Mouse (Mus musculus) monocyte, adult 5-6 weeks (primary cell): Measurements from ENCODE around the gene Cd37. TPM values are rescaled to one million over a fixed set of nuclear protein-coding genes. Genes with fewer than 3 reads are reported as not detected.

Experiments
- ATAC-seq: fragments of 153-309, 156-312 bp; replicated peaks from 2 replicates; pipeline ENCODE4 v1.8.0; 2017; ENCODE audit warnings: mild to moderate bottlenecking; ENCODE audit not compliant: low TSS enrichment, insufficient number of reproducible peaks, severe bottlenecking, poor library complexity, low FRiP score
- total RNA-seq: library from RNA; stranded (forward); fragments of 200-1000, 200-491, 200-594 nt; gene quantifications from 3 replicates; pipeline ENCODE4 v1.2.3, GENCODE M21; 2017

Cd37 gene
- total RNA-seq, 1 experiment from 2014 or later = 125 TPM

- no peak for ATAC-seq
Observed at GRCm38 (mm10) chr7:45189600-45189999, 49.3 kb downstream of the Cd37 start.

GRCm38 (mm10) chr7:45185921-45186320 lies 53.0 kb downstream of the Cd37 start:
- no peak for ATAC-seq

- ATAC-seq = no peak
Observed at GRCm38 (mm10) chr7:45183672-45184071, 55.2 kb downstream of the Cd37 start.

Other genes starting within 250 kb of the Cd37 start
- 83.1 to 122 TPM (median 104 TPM) in 3 replicates for gene Irf3, start 241.5 kb downstream of the Cd37 start, total RNA-seq
- 2.7 to 13.0 TPM (median 7.7 TPM) in 3 replicates for gene Bcl2l12, start 240.4 kb downstream of the Cd37 start, total RNA-seq
- gene Scaf1, start 222.8 kb downstream of the Cd37 start, total RNA-seq = 15.3 to 21.1 TPM (median 16.7 TPM) in 3 replicates
- gene Rras, start 221.2 kb downstream of the Cd37 start, total RNA-seq = 43.0 to 51.7 TPM (median 49.7 TPM) in 3 replicates
- gene Prr12, start 186.2 kb downstream of the Cd37 start, total RNA-seq = 1.6 to 5.0 TPM (median 2.0 TPM) in 3 replicates
- gene Nosip, start 176.7 kb downstream of the Cd37 start, total RNA-seq = 45.8 to 57.3 TPM (median 52.8 TPM) in 3 replicates
- gene Prrg2, start 176.4 kb downstream of the Cd37 start, total RNA-seq = 1.5 to 12.8 TPM (median 3.7 TPM) in 3 replicates
- gene Rcn3, start 146.9 kb downstream of the Cd37 start, total RNA-seq = 6.2 to 20.1 TPM (median 15.3 TPM) in 3 replicates
- 74.9 to 100 TPM (median 91.0 TPM) in 3 replicates for gene Fcgrt, start 135.3 kb downstream of the Cd37 start, total RNA-seq
- gene Rps11, start 114.7 kb downstream of the Cd37 start, total RNA-seq = 1,164 to 1,516 TPM (median 1,507 TPM) in 3 replicates
- 2,771 to 4,251 TPM (median 4,236 TPM) in 3 replicates for gene Rpl13a, start 110.4 kb downstream of the Cd37 start, total RNA-seq
- 1.5 TPM in 1 of 3 replicates, not detected in the others for gene Gm45713, start 102.9 kb downstream of the Cd37 start, total RNA-seq
- gene Flt3l, start 102.7 kb downstream of the Cd37 start, total RNA-seq = 35.3 to 62.4 TPM (median 36.7 TPM) in 3 replicates
- 23.4 to 37.8 TPM (median 26.8 TPM) in 3 replicates for gene Pih1d1, start 84.8 kb downstream of the Cd37 start, total RNA-seq
- gene Aldh16a1, start 84.5 kb downstream of the Cd37 start, total RNA-seq = 28.6 to 46.8 TPM (median 34.2 TPM) in 3 replicates
- not detected in 3 replicates for gene Slc17a7, start 75.2 kb downstream of the Cd37 start, total RNA-seq
- gene Gfy, start 59.5 kb downstream of the Cd37 start, total RNA-seq = not detected in 3 replicates
- gene Pth2, start 58.1 kb downstream of the Cd37 start, total RNA-seq = not detected in 3 replicates
- 0.75 TPM in 1 of 3 replicates, not detected in the others for gene Ccdc155, start 34.2 kb downstream of the Cd37 start, total RNA-seq
- 4.7 to 8.7 TPM (median 6.1 TPM) in 3 replicates for gene Dkkl1, start 27.0 kb downstream of the Cd37 start, total RNA-seq
- 0.48 to 2.5 TPM (median 0.64 TPM) in 3 replicates for gene Tead2, start 23.4 kb downstream of the Cd37 start, total RNA-seq
- 0.64 TPM in 1 of 3 replicates, not detected in the others for gene Slc6a16, start 2.0 kb upstream of the Cd37 start, total RNA-seq
- gene Slc6a21, start 38.4 kb upstream of the Cd37 start, total RNA-seq = not detected in 3 replicates
- gene Trpm4, start 94.7 kb upstream of the Cd37 start, total RNA-seq = 9.7 to 15.3 TPM (median 10.4 TPM) in 3 replicates
- not detected in 3 replicates for gene Hrc, start 96.2 kb upstream of the Cd37 start, total RNA-seq
- 0.19 TPM in 1 of 3 replicates, not detected in the others for gene Ppfia3, start 127.9 kb upstream of the Cd37 start, total RNA-seq
- gene Lin7b, start 131.5 kb upstream of the Cd37 start, total RNA-seq = not detected in 3 replicates
- 293 to 444 TPM (median 324 TPM) in 3 replicates for gene Snrnp70, start 156.6 kb upstream of the Cd37 start, total RNA-seq
- not detected in 3 replicates for gene Kcna7, start 166.5 kb upstream of the Cd37 start, total RNA-seq
- not detected in 3 replicates for gene Ntf5, start 174.6 kb upstream of the Cd37 start, total RNA-seq
- gene Lhb, start 181.7 kb upstream of the Cd37 start, total RNA-seq = not detected in 3 replicates
- gene Gys1, start 195.7 kb upstream of the Cd37 start, total RNA-seq = 3.6 to 4.9 TPM (median 3.9 TPM) in 3 replicates
- 18.0 to 33.4 TPM (median 23.3 TPM) in 3 replicates for gene Ruvbl2, start 199.0 kb upstream of the Cd37 start, total RNA-seq
- gene Ftl1, start 220.8 kb upstream of the Cd37 start, total RNA-seq = 1,006 to 1,190 TPM (median 1,165 TPM) in 3 replicates
- gene Bax, start 227.8 kb upstream of the Cd37 start, total RNA-seq = 36.4 to 55.8 TPM (median 38.5 TPM) in 3 replicates
- 3.2 TPM in 1 of 3 replicates, not detected in the others for gene Tulp2, start 242.8 kb upstream of the Cd37 start, total RNA-seq
- not detected in 3 replicates for gene Gm45808, start 247.7 kb upstream of the Cd37 start, total RNA-seq
- gene Dhdh, start 249.7 kb upstream of the Cd37 start, total RNA-seq = 7.0 to 8.3 TPM (median 7.5 TPM) in 3 replicates